Mouse (Mus musculus) retina, postnatal 1 day (tissue): ENCODE data around the gene Gm30083.

Experiments
- DNase-seq: peaks from one replicate; pipeline ENCODE4 v3.0.0-alpha.2; 2012

Gene Gm30083

GRCm38 (mm10) chr14:34015063-34015462 lies at the start of gene Gm30083:
Gene Gm30083 (minus strand): TSS chr14:34015182.
- no peak for DNase-seq

GRCm38 (mm10) chr14:34052516-34052915 lies 37.5 kb upstream of the Gm30083 start, which contains the start of gene Antxrl:
Gene Antxrl (plus strand): TSS chr14:34052707.
- DNase-seq: no peak

- DNase-seq: no peak
These were observed 35.3 kb upstream of the Gm30083 start for GRCm38 (mm10) chr14:34050101-34050779.

- no peak for DNase-seq
These were observed 28.4 kb upstream of the Gm30083 start for GRCm38 (mm10) chr14:34043341-34043740.

- no peak for DNase-seq
These were observed 26.3 kb upstream of the Gm30083 start for GRCm38 (mm10) chr14:34041241-34041640.

- DNase-seq: peak; percentile 80
These were observed 19.0 kb upstream of the Gm30083 start for GRCm38 (mm10) chr14:34033841-34034610.

- no peak for DNase-seq
These were observed 11.7 kb upstream of the Gm30083 start for GRCm38 (mm10) chr14:34026710-34027109.

- no peak for DNase-seq
These were observed 2.0 kb upstream of the Gm30083 start for GRCm38 (mm10) chr14:34016938-34017337.

GRCm38 (mm10) chr14:34016381-34016780 lies 1.4 kb upstream of the Gm30083 start, which contains the start of gene Gm5460:
Gene Gm5460 (plus strand): TSS chr14:34016758.
- DNase-seq: no peak

GRCm38 (mm10) chr14:34002358-34002757 lies 12.6 kb downstream of the Gm30083 start:
- no peak for DNase-seq

GRCm38 (mm10) chr14:34001445-34001844 lies 13.5 kb downstream of the Gm30083 start:
- no peak for DNase-seq

- DNase-seq: no peak
These were observed 14.9 kb downstream of the Gm30083 start for GRCm38 (mm10) chr14:34000076-34000475.

GRCm38 (mm10) chr14:33997427-33997826 lies 17.6 kb downstream of the Gm30083 start:
- no peak for DNase-seq

- DNase-seq: no peak
These were observed 21.3 kb downstream of the Gm30083 start for GRCm38 (mm10) chr14:33993521-33994289.

GRCm38 (mm10) chr14:33993051-33993450 lies 21.9 kb downstream of the Gm30083 start:
- DNase-seq: no peak

GRCm38 (mm10) chr14:33991971-33992370 lies 23.0 kb downstream of the Gm30083 start:
- DNase-seq: no peak

GRCm38 (mm10) chr14:33989201-33989600 lies 25.8 kb downstream of the Gm30083 start:
- DNase-seq: no peak

GRCm38 (mm10) chr14:33978604-33979059 lies 36.4 kb downstream of the Gm30083 start, which contains the start of gene Zfp488:
Gene Zfp488 (minus strand): TSS chr14:33978764.
- peak; percentile 84 for DNase-seq

GRCm38 (mm10) chr14:33977748-33978147 lies 37.2 kb downstream of the Gm30083 start:
- peak; percentile 81 for DNase-seq

GRCm38 (mm10) chr14:33974752-33975151 lies 40.2 kb downstream of the Gm30083 start:
- DNase-seq: peak; percentile 73

- peak; percentile 86 for DNase-seq
These were observed 42.3 kb downstream of the Gm30083 start for GRCm38 (mm10) chr14:33972679-33973078.

- DNase-seq: peak; percentile 53
These were observed 49.3 kb downstream of the Gm30083 start for GRCm38 (mm10) chr14:33965675-33966074.

GRCm38 (mm10) chr14:33959341-33959740 lies 55.6 kb downstream of the Gm30083 start:
- peak; percentile 78 for DNase-seq
